Mouse (Mus musculus): ENCODE measurements around the gene Kcnip1. TPM values are rescaled to one million over a fixed set of nuclear protein-coding genes. Genes with fewer than 3 reads are reported as not detected.

Kcnip1 gene
- polyA plus RNA-seq, 2 experiments = 0.10 to 0.25 TPM

GRCm38 (mm10) chr11:33943565-33943964, 49.4 kb downstream of the Kcnip1 start:
- 32% methylated on average over 1 of the region's 1 CpGs for WGBS (ENCODE audit: insufficient replicate concordance)
- H3K27me3 ChIP-seq (ENCODE audit: control insufficient read depth, insufficient read depth, low read length) = no peaks in the 10 kb centered on the region
- DNase-seq (ENCODE audit: low read depth in 3 of 3, low spot score in 3 of 3) = no peak
- no peak overlapping the region for H3K4me3 ChIP-seq (ENCODE audit: insufficient read depth in 1 of 2, low read depth in 2 of 2, low read length in 2 of 2)
- H3K9ac ChIP-seq (replicated peaks) = no peak overlapping the region
- H3K27ac ChIP-seq = no peak overlapping the region
- H3K9me3 ChIP-seq (ENCODE audit: control insufficient read depth, low read length) = no peaks in the 10 kb centered on the region
- H3K4me2 ChIP-seq (ENCODE audit: low read depth) = no peak overlapping the region
- no peak for ATAC-seq (ENCODE audit: insufficient read depth)
- H3K36me3 ChIP-seq (replicated peaks; ENCODE audit: control insufficient read depth, insufficient read depth, low read depth) = no peaks in the 10 kb centered on the region
- peaks cover 0 to 8% of the 10 kb centered on the region in 2 experiments; a peak in 2 of 4 replicates for H3K4me1 ChIP-seq (replicated peaks; ENCODE audit: control insufficient read depth in 2 of 2, insufficient read depth in 2 of 2, low read length in 1 of 2)
- TF ChIP-seq CTCF (IDR thresholded peaks at IDR 0.05; ENCODE audit: low read depth) (no peak), EP300 (IDR thresholded peaks at IDR 0.05; ENCODE audit: low read depth) (no peak)

- H3K9ac ChIP-seq (replicated peaks) = no peak overlapping the region
- peaks cover 0 to 8% of the 10 kb centered on the region in 2 experiments; a peak in 2 of 4 replicates for H3K4me1 ChIP-seq (replicated peaks; ENCODE audit: control insufficient read depth in 2 of 2, insufficient read depth in 2 of 2, low read length in 1 of 2)
- WGBS (ENCODE audit: insufficient replicate concordance) = 14% methylated on average over 4 of the region's 4 CpGs
- ATAC-seq (ENCODE audit: insufficient read depth) (no peak), DNase-seq (ENCODE audit: low read depth in 3 of 3, low spot score in 3 of 3) (no peak)
- TF ChIP-seq CTCF (IDR thresholded peaks at IDR 0.05; ENCODE audit: low read depth) (no peak), EP300 (IDR thresholded peaks at IDR 0.05; ENCODE audit: low read depth) (no peak)
- no peak overlapping the region for H3K27ac ChIP-seq
- no peaks in the 10 kb centered on the region for H3K36me3 ChIP-seq (replicated peaks; ENCODE audit: control insufficient read depth, insufficient read depth, low read depth)
- H3K27me3 ChIP-seq (ENCODE audit: control insufficient read depth, insufficient read depth, low read length) = no peaks in the 10 kb centered on the region
- no peak overlapping the region for H3K4me3 ChIP-seq (ENCODE audit: insufficient read depth in 1 of 2, low read depth in 2 of 2, low read length in 2 of 2)
- H3K4me2 ChIP-seq (ENCODE audit: low read depth) = no peak overlapping the region
- H3K9me3 ChIP-seq (ENCODE audit: control insufficient read depth, low read length) = no peaks in the 10 kb centered on the region
These were observed 53.4 kb downstream of the Kcnip1 start for GRCm38 (mm10) chr11:33939456-33940113.

GRCm38 (mm10) chr11:33938561-33939274, 54.2 kb downstream of the Kcnip1 start:
- H3K4me1 ChIP-seq (replicated peaks; ENCODE audit: control insufficient read depth in 2 of 2, insufficient read depth in 2 of 2, low read length in 1 of 2) = peaks cover 0 to 8% of the 10 kb centered on the region in 2 experiments; a peak in 2 of 4 replicates
- no peaks in the 10 kb centered on the region for H3K36me3 ChIP-seq (replicated peaks; ENCODE audit: control insufficient read depth, insufficient read depth, low read depth)
- H3K9me3 ChIP-seq (ENCODE audit: control insufficient read depth, low read length) = no peaks in the 10 kb centered on the region
- WGBS (ENCODE audit: insufficient replicate concordance) = 14% methylated on average over 7 of the region's 7 CpGs
- H3K27me3 ChIP-seq (ENCODE audit: control insufficient read depth, insufficient read depth, low read length) = no peaks in the 10 kb centered on the region
- H3K4me3 ChIP-seq (ENCODE audit: insufficient read depth in 1 of 2, low read depth in 2 of 2, low read length in 2 of 2) = no peak overlapping the region
- no peak overlapping the region for H3K27ac ChIP-seq
- no peak overlapping the region for H3K9ac ChIP-seq (replicated peaks)
- DNase-seq (ENCODE audit: low read depth in 3 of 3, low spot score in 3 of 3) (no peak), ATAC-seq (ENCODE audit: insufficient read depth) (no peak)
- no peak for TF ChIP-seq EP300 (IDR thresholded peaks at IDR 0.05; ENCODE audit: low read depth)
- H3K4me2 ChIP-seq (ENCODE audit: low read depth) = no peak overlapping the region

DNA sequence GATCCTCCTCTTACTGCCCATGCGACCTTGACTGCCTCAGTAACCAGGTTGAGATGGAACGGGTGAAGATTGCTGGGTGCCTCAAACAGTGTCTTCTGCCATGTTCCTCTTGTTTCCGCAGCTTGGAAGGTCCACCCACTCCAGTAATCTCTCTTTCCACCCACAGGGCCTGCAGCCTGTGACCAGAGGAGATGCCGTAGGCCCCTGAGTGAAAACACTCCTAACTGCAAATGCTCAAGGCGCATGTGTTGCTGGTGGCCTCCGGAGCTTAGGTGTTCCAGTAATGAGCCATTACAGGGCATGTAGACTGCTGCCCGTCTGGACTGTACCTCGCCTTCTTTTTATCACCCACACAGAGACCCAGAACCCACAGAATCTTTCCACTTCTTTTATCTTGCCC, 55.3 kb downstream of the Kcnip1 start:
- Histone ChIP-seq H3K27ac (no peak overlapping the region), H3K9me3 (ENCODE audit: control insufficient read depth, low read length) (no peaks in the 10 kb centered on the region), H3K4me2 (ENCODE audit: low read depth) (no peak overlapping the region), H3K4me3 (ENCODE audit: insufficient read depth in 1 of 2, low read depth in 2 of 2, low read length in 2 of 2) (no peak overlapping the region), H3K36me3 (replicated peaks; ENCODE audit: control insufficient read depth, insufficient read depth, low read depth) (no peaks in the 10 kb centered on the region), H3K4me1 (replicated peaks; ENCODE audit: control insufficient read depth in 2 of 2, insufficient read depth in 2 of 2, low read length in 1 of 2) (peaks cover 0 to 8% of the 10 kb centered on the region in 2 experiments; a peak in 2 of 4 replicates), H3K9ac (replicated peaks) (no peak overlapping the region), H3K27me3 (ENCODE audit: control insufficient read depth, insufficient read depth, low read length) (no peaks in the 10 kb centered on the region)
- DNase-seq (ENCODE audit: low read depth in 3 of 3, low spot score in 3 of 3) (no peak), ATAC-seq (ENCODE audit: insufficient read depth) (no peak)
- WGBS (ENCODE audit: insufficient replicate concordance) = 61% methylated on average over 8 of the region's 8 CpGs
- TF ChIP-seq CTCF (IDR thresholded peaks at IDR 0.05; ENCODE audit: low read depth) (no peak), EP300 (IDR thresholded peaks at IDR 0.05; ENCODE audit: low read depth) (no peak)

- no peak overlapping the region for H3K9ac ChIP-seq (replicated peaks)
- H3K36me3 ChIP-seq (replicated peaks; ENCODE audit: control insufficient read depth, insufficient read depth, low read depth) = no peaks in the 10 kb centered on the region
- DNase-seq (ENCODE audit: low read depth in 3 of 3, low spot score in 3 of 3) (no peak), ATAC-seq (ENCODE audit: insufficient read depth) (no peak)
- H3K27me3 ChIP-seq (ENCODE audit: control insufficient read depth, insufficient read depth, low read length) = no peaks in the 10 kb centered on the region
- H3K9me3 ChIP-seq (ENCODE audit: control insufficient read depth, low read length) = no peaks in the 10 kb centered on the region
- WGBS (ENCODE audit: insufficient replicate concordance) = 52% methylated on average over 9 of the region's 9 CpGs
- H3K4me1 ChIP-seq (replicated peaks; ENCODE audit: control insufficient read depth in 2 of 2, insufficient read depth in 2 of 2, low read length in 1 of 2) = peaks cover 0 to 13% of the 10 kb centered on the region in 2 experiments; a peak in 2 of 4 replicates
- peak; percentile 75 for TF ChIP-seq CTCF (IDR thresholded peaks at IDR 0.05; ENCODE audit: low read depth)
- no peak for TF ChIP-seq EP300 (IDR thresholded peaks at IDR 0.05; ENCODE audit: low read depth)
- no peak overlapping the region for H3K4me2 ChIP-seq (ENCODE audit: low read depth)
- H3K27ac ChIP-seq = no peak overlapping the region
- H3K4me3 ChIP-seq (ENCODE audit: insufficient read depth in 1 of 2, low read depth in 2 of 2, low read length in 2 of 2) = no peak overlapping the region
These were observed 58.7 kb downstream of the Kcnip1 start for GRCm38 (mm10) chr11:33934286-33934685.

Measured in liver, embryonic 14.5 days (tissue).